Comparison of ENCODE assay signal across 8 mouse cellular contexts in genomic region chr10:21995661-21996308, GRCm38 (mm10).
DNase-seq lines count a peak whose midpoint lies in the region; ATAC-seq and TF ChIP-seq lines count a peak whose summit lies in the region.

No protein-coding gene starts in this region.

- TF ChIP-seq CTCF in ES-Bruce4 (IDR thresholded peaks at IDR 0.05; ENCODE audit: low read depth, low read length) = peak; percentile 54

- H3K4me3 ChIP-seq in ES-Bruce4 (ENCODE audit: low read depth, low read length) = peak overlapping the region; percentile 95
- peak overlapping the region; percentile 4; the same call in 1 of the 2 replicates for H3K4me3 ChIP-seq in forebrain, embryonic 14.5 days (ENCODE audit: low read depth, low read length)

- peak; percentile 63 for DNase-seq in c-Kit-positive CD71-negative TER-119-negative erythroid progenitor cells, embryonic 14.5 days (ENCODE audit: low read depth)
- peak; percentile 61 for DNase-seq in forebrain, embryonic 14.5 days (ENCODE audit: low spot score)
- peak; percentile 89 for DNase-seq in heart, postnatal 4 days
- peak; percentile 79 to 82 for DNase-seq in layer of hippocampus, postnatal 14 days (ENCODE audit: low spot score in 2 of 2)
- DNase-seq in lung, postnatal 10 days = peak; percentile 89
- DNase-seq in right cerebral cortex, adult 18-20 months = peak; percentile 76
- peak; percentile 83 for DNase-seq in urinary bladder, postnatal 14 days (ENCODE audit: low spot score)

- H3K9me3 ChIP-seq in ES-Bruce4 (replicated peaks; ENCODE audit: control insufficient read depth, insufficient read depth, low read length, poor library complexity, severe bottlenecking) = no peaks in the 10 kb centered on the region
- no peaks in the 10 kb centered on the region for H3K9me3 ChIP-seq in forebrain, embryonic 14.5 days (replicated peaks; ENCODE audit: control insufficient read depth, low read length)

- WGBS in forebrain, embryonic 14.5 days = 60% methylated on average over 11 of the region's 11 CpGs

- H3K9ac ChIP-seq in ES-Bruce4 (ENCODE audit: low read depth, poor library complexity, severe bottlenecking) = peak overlapping the region; percentile 94
- no peak overlapping the region for H3K9ac ChIP-seq in forebrain, embryonic 14.5 days (ENCODE audit: low read length)

- TF ChIP-seq EP300 in ES-Bruce4 (IDR thresholded peaks at IDR 0.05; ENCODE audit: insufficient read depth, low read depth, low read length) = no peak

- no peaks in the 10 kb centered on the region for H3K4me1 ChIP-seq in ES-Bruce4 (ENCODE audit: control insufficient read depth, insufficient read depth, low read length)
- peaks cover 8% of the 10 kb centered on the region for H3K4me1 ChIP-seq in forebrain, embryonic 14.5 days (ENCODE audit: control insufficient read depth, insufficient read depth, low read length)

- peak overlapping the region; percentile 95 for H3K4me2 ChIP-seq in forebrain, embryonic 14.5 days (ENCODE audit: low read length)

- no peak for TF ChIP-seq POLR2A in ES-Bruce4 (IDR thresholded peaks at IDR 0.05; ENCODE audit: insufficient read depth, low read length)

- no peaks in the 10 kb centered on the region for H3K27me3 ChIP-seq in ES-Bruce4 (ENCODE audit: control insufficient read depth, insufficient read depth, low read length, poor library complexity, severe bottlenecking)
- peaks cover 14% of the 10 kb centered on the region for H3K27me3 ChIP-seq in forebrain, embryonic 14.5 days (replicated peaks; ENCODE audit: control insufficient read depth, insufficient read depth, low read length)

- peak overlapping the region; percentile 40 for H3K27ac ChIP-seq in ES-Bruce4 (ENCODE audit: insufficient read depth, low read length)
- no peak overlapping the region for H3K27ac ChIP-seq in forebrain, embryonic 14.5 days (ENCODE audit: low read depth, low read length)

- peaks cover 46% of the 10 kb centered on the region for H3K36me3 ChIP-seq in ES-Bruce4 (ENCODE audit: control insufficient read depth, insufficient read depth, low read length, poor library complexity, severe bottlenecking)
- peaks cover 6% of the 10 kb centered on the region; the same call in 1 of the 2 replicates for H3K36me3 ChIP-seq in forebrain, embryonic 14.5 days (ENCODE audit: control insufficient read depth, insufficient read depth, low read length)

- ATAC-seq in forebrain, embryonic 14.5 days = no peak
